In the genomic region with DNA sequence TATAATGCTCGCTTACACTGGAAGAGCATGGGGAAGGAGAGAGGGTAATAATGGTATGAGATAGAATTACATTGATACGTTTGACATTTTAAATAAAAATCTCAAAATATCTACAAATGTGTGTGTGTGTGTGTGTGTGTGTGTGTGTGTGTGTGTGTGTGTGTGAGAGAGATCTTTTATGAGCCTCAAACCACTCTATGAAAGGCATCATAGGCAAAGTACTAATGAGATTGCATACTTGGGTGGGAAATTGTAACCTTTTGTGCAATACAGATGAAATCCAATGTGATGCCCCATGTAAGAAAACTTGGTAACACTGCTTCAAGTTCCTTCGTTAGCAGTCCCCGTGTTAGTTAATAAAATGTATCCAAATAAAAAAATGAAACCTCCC, we compare ENCODE assay signal across 7 mouse cellular contexts. TPM values are rescaled to one million over a fixed set of nuclear protein-coding genes. Genes with fewer than 3 reads are reported as not detected.
A peak's percentile ranks its signal among the peaks of the same experiment; 100 is the strongest.
DNase-seq lines count a peak whose midpoint lies in the region; ATAC-seq lines count a peak whose summit lies in the region.

No protein-coding gene starts in this region.

- H3K4me2 ChIP-seq in neural tube, embryonic 11.5 days (ENCODE audit: low read depth), result peak overlapping the region; percentile 54
- peak overlapping the region; percentile 72 for H3K4me2 ChIP-seq in limb, embryonic 12.5 days
- H3K4me2 ChIP-seq in stomach, embryonic 14.5 days (replicated peaks; ENCODE audit: low read depth, low read length), result peak overlapping the region; percentile 53

- no peaks in the 10 kb centered on the region for H3K36me3 ChIP-seq in neural tube, embryonic 11.5 days (ENCODE audit: control insufficient read depth, insufficient read depth, low read length)
- no peaks in the 10 kb centered on the region for H3K36me3 ChIP-seq in forebrain, embryonic 10.5 days (replicated peaks)
- no peaks in the 10 kb centered on the region for H3K36me3 ChIP-seq in limb, embryonic 12.5 days
- H3K36me3 ChIP-seq in stomach, embryonic 14.5 days (ENCODE audit: control insufficient read depth, insufficient read depth, low read length), result no peaks in the 10 kb centered on the region

- peak overlapping the region; percentile 81 for H3K9ac ChIP-seq in neural tube, embryonic 11.5 days (ENCODE audit: low read length)
- peak overlapping the region; percentile 75; the same call in 1 of the 2 replicates for H3K9ac ChIP-seq in limb, embryonic 12.5 days (replicated peaks)
- no peak overlapping the region; the same call in 1 of the 2 replicates for H3K9ac ChIP-seq in stomach, embryonic 14.5 days (replicated peaks; ENCODE audit: low read depth, low read length)

- H3K9me3 ChIP-seq in neural tube, embryonic 11.5 days (ENCODE audit: control insufficient read depth, low read length), result no peaks in the 10 kb centered on the region
- H3K9me3 ChIP-seq in forebrain, embryonic 10.5 days, result no peaks in the 10 kb centered on the region
- H3K9me3 ChIP-seq in limb, embryonic 12.5 days, result no peaks in the 10 kb centered on the region
- H3K9me3 ChIP-seq in stomach, embryonic 14.5 days (ENCODE audit: control insufficient read depth, low read depth, low read length), result no peaks in the 10 kb centered on the region

- no peaks in the 10 kb centered on the region; the same call in 1 of the 2 replicates for H3K4me1 ChIP-seq in neural tube, embryonic 11.5 days (ENCODE audit: control insufficient read depth, insufficient read depth, low read length)
- peaks cover 17% of the 10 kb centered on the region for H3K4me1 ChIP-seq in forebrain, embryonic 10.5 days
- H3K4me1 ChIP-seq in limb, embryonic 12.5 days (replicated peaks), result peaks cover 5% of the 10 kb centered on the region; the same call in 1 of the 2 replicates
- no peaks in the 10 kb centered on the region for H3K4me1 ChIP-seq in stomach, embryonic 14.5 days (ENCODE audit: control insufficient read depth, insufficient read depth, low read length)

- 0 out of 2 replicates have a peak overlapping the region, but pooled peaks have one; percentile 27 for H3K27ac ChIP-seq in neural tube, embryonic 11.5 days (ENCODE audit: low read depth, low read length)
- H3K27ac ChIP-seq in forebrain, embryonic 10.5 days, result peak overlapping the region; percentile 84
- H3K27ac ChIP-seq in limb, embryonic 12.5 days, result peak overlapping the region; percentile 79; the same call in 1 of the 2 replicates
- H3K27ac ChIP-seq in stomach, embryonic 14.5 days (ENCODE audit: low read length), result no peak overlapping the region

- 40% methylated on average over 4 of the region's 4 CpGs for WGBS in neural tube, embryonic 11.5 days
- 38% methylated on average over 4 of the region's 4 CpGs for WGBS in forebrain, embryonic 10.5 days
- WGBS in limb, embryonic 12.5 days, result 35% methylated on average over 4 of the region's 4 CpGs
- WGBS in stomach, embryonic 14.5 days, result 42% methylated on average over 4 of the region's 4 CpGs

- no peaks in the 10 kb centered on the region for H3K27me3 ChIP-seq in neural tube, embryonic 11.5 days (ENCODE audit: control insufficient read depth, insufficient read depth, low read length)
- no peaks in the 10 kb centered on the region; the same call in 1 of the 2 replicates for H3K27me3 ChIP-seq in forebrain, embryonic 10.5 days (ENCODE audit: poor library complexity, severe bottlenecking)
- no peaks in the 10 kb centered on the region for H3K27me3 ChIP-seq in limb, embryonic 12.5 days
- no peaks in the 10 kb centered on the region for H3K27me3 ChIP-seq in stomach, embryonic 14.5 days (ENCODE audit: control insufficient read depth, insufficient read depth, low read length)

- H3K4me3 ChIP-seq in neural tube, embryonic 11.5 days (ENCODE audit: low read depth, low read length), result peak overlapping the region; percentile 81
- peak overlapping the region; percentile 75 for H3K4me3 ChIP-seq in forebrain, embryonic 10.5 days
- peak overlapping the region; percentile 75 for H3K4me3 ChIP-seq in limb, embryonic 12.5 days (replicated peaks)
- peak overlapping the region; percentile 88 for H3K4me3 ChIP-seq in stomach, embryonic 14.5 days (ENCODE audit: low read depth, low read length)

- 0 out of 2 replicates have a peak, but pooled peaks have one; percentile 13 for ATAC-seq in neural tube, embryonic 11.5 days (ENCODE audit: insufficient read depth, low FRiP score, low TSS enrichment)
- no peak for ATAC-seq in limb, embryonic 12.5 days (ENCODE audit: insufficient number of reproducible peaks, insufficient read depth, low FRiP score, low TSS enrichment, low read depth)
- ATAC-seq in stomach, embryonic 14.5 days (ENCODE audit: insufficient number of reproducible peaks, insufficient read depth, low FRiP score, low read depth), result no peak

- DNase-seq in neural tube, embryonic 11.5 days (ENCODE audit: low spot score), result no peak
- DNase-seq in neural tube, embryonic 10.5 days (ENCODE audit: extremely low spot score, low spot score), result no peak
- no peak for DNase-seq in forebrain, embryonic 10.5 days (ENCODE audit: extremely low spot score, low spot score)
- no peak for DNase-seq in right cerebral cortex, postnatal 14 days
- DNase-seq in left cerebral cortex, adult 11 months (ENCODE audit: low spot score), result no peak

RNA-seq across cellular contexts. Expression of gene Synj2bp, which starts 0.3 kb away (rescaled TPM):
- 28.6 and 29.7 TPM in 2 replicates for polyA plus RNA-seq in neural tube, embryonic 11.5 days (2014; fragmentation: Nextera tagmentation; extraction: Ambion mirVana)
- polyA plus RNA-seq in forebrain, embryonic 10.5 days (2016; fragmentation: Nextera tagmentation; extraction: Ambion mirVana), result 34.3 and 35.4 TPM in 2 replicates
- 35.6 and 39.5 TPM in 2 replicates for polyA plus RNA-seq in limb, embryonic 12.5 days (2016; fragmentation: Nextera tagmentation; extraction: Ambion mirVana)
- polyA plus RNA-seq in stomach, embryonic 14.5 days (2014; fragmentation: Nextera tagmentation; extraction: Ambion mirVana), result 43.5 and 46.0 TPM in 2 replicates

RNA-seq across cellular contexts. Expression of gene Gm20498, which starts 0.3 kb away (rescaled TPM):
- polyA plus RNA-seq in neural tube, embryonic 11.5 days (2014; fragmentation: Nextera tagmentation; extraction: Ambion mirVana), result 33.4 and 37.2 TPM in 2 replicates
- 24.8 and 27.1 TPM in 2 replicates for polyA plus RNA-seq in forebrain, embryonic 10.5 days (2016; fragmentation: Nextera tagmentation; extraction: Ambion mirVana)
- polyA plus RNA-seq in limb, embryonic 12.5 days (2016; fragmentation: Nextera tagmentation; extraction: Ambion mirVana), result 26.3 and 26.7 TPM in 2 replicates
- polyA plus RNA-seq in stomach, embryonic 14.5 days (2014; fragmentation: Nextera tagmentation; extraction: Ambion mirVana), result 28.7 and 30.0 TPM in 2 replicates

RNA-seq across cellular contexts. Expression of gene Adam21, which starts 35.2 kb away (rescaled TPM):
- polyA plus RNA-seq in neural tube, embryonic 11.5 days (2014; fragmentation: Nextera tagmentation; extraction: Ambion mirVana), result 0.45 and 0.55 TPM in 2 replicates
- polyA plus RNA-seq in forebrain, embryonic 10.5 days (2016; fragmentation: Nextera tagmentation; extraction: Ambion mirVana), result 0.25 and 0.41 TPM in 2 replicates
- polyA plus RNA-seq in limb, embryonic 12.5 days (2016; fragmentation: Nextera tagmentation; extraction: Ambion mirVana), result 0.60 and 0.64 TPM in 2 replicates
- 0.25 TPM in 2 replicates for polyA plus RNA-seq in stomach, embryonic 14.5 days (2014; fragmentation: Nextera tagmentation; extraction: Ambion mirVana)

RNA-seq across cellular contexts. Expression of gene Cox16, which starts 48.1 kb away (rescaled TPM):
- 124 and 130 TPM in 2 replicates for polyA plus RNA-seq in neural tube, embryonic 11.5 days (2014; fragmentation: Nextera tagmentation; extraction: Ambion mirVana)
- polyA plus RNA-seq in forebrain, embryonic 10.5 days (2016; fragmentation: Nextera tagmentation; extraction: Ambion mirVana), result 116 and 118 TPM in 2 replicates
- polyA plus RNA-seq in limb, embryonic 12.5 days (2016; fragmentation: Nextera tagmentation; extraction: Ambion mirVana), result 132 and 136 TPM in 2 replicates
- polyA plus RNA-seq in stomach, embryonic 14.5 days (2014; fragmentation: Nextera tagmentation; extraction: Ambion mirVana), result 151 and 163 TPM in 2 replicates
